Mouse (Mus musculus): Measurements from ENCODE around the gene Rpa3.

- TF ChIP-seq CTCF (conservative IDR thresholded peaks at IDR 0.05; ENCODE audit: insufficient read depth, insufficient read length, low read depth, low read length) (no peak), POLR2A (IDR thresholded peaks at IDR 0.05; ENCODE audit: low read depth, low read length) (no peak)
Observed at GRCm38 (mm10) chr6:8276431-8276830, 17.5 kb upstream of the Rpa3 start.
